Mouse (Mus musculus) C2C12 (cell line): ENCODE measurements around the gene Naip6. TPM values are rescaled to one million over a fixed set of nuclear protein-coding genes. Genes with fewer than 3 reads are reported as not detected.
"Not testable (repeated sequence)": the region's sequence is repeated elsewhere in the genome, so short reads cannot be mapped to it uniquely, and the experiment has no call there.

ENCODE experiments used
- H3K27me3 ChIP-seq: one replicate; pipeline ENCODE4 v1.6.1; 2011; ENCODE audit not compliant: control insufficient read depth, insufficient read depth, insufficient read length
- H3K36me3 ChIP-seq: one replicate; pipeline ENCODE4 v1.6.1; 2011; ENCODE audit not compliant: control insufficient read depth, insufficient read depth
- H3K4me3 ChIP-seq: one replicate; pipeline ENCODE4 v1.5.1; 2011; ENCODE audit warnings: mild to moderate bottlenecking, control low read depth; ENCODE audit not compliant: poor library complexity, insufficient read depth, severe bottlenecking
- H3K79me2 ChIP-seq: one replicate; pipeline ENCODE4 v1.6.1; 2011; ENCODE audit not compliant: control insufficient read depth, insufficient read depth
- H3K79me3 ChIP-seq: one replicate; pipeline ENCODE4 v1.6.1; 2011; ENCODE audit warnings: low read depth, control low read depth
- H3ac ChIP-seq: one replicate; pipeline ENCODE3; 2011; ENCODE audit warnings: low read depth; ENCODE audit not compliant: control insufficient read depth, insufficient read length
- CEBPB ChIP-seq: IDR thresholded peaks from one replicate; pipeline ENCODE4 v1.6.1; 2011; ENCODE audit warnings: low read depth, mild to moderate bottlenecking, control low read depth, moderate library complexity
- CTCF ChIP-seq: IDR thresholded peaks from one replicate; pipeline ENCODE4 v1.5.1; 2011; ENCODE audit not compliant: control insufficient read depth, insufficient read depth, insufficient read length
- FOSL1 ChIP-seq: IDR thresholded peaks from one replicate; pipeline ENCODE4 v1.8.0; 2011; ENCODE audit warnings: mild to moderate bottlenecking, low read length; ENCODE audit not compliant: poor library complexity, insufficient read depth, severe bottlenecking
- MAX ChIP-seq: IDR thresholded peaks from one replicate; pipeline ENCODE4 v1.6.1; 2011; ENCODE audit warnings: mild to moderate bottlenecking, control low read depth
- MYOD1 ChIP-seq: IDR thresholded peaks from one replicate; pipeline ENCODE4 v1.6.1; 2011; ENCODE audit warnings: low read depth; ENCODE audit not compliant: control insufficient read depth, insufficient read length
- MYOG ChIP-seq: IDR thresholded peaks from one replicate; pipeline ENCODE4 v1.6.1; 2011; ENCODE audit not compliant: control insufficient read depth, insufficient read length; ENCODE audit errors: extremely low read depth
- USF1 ChIP-seq: IDR thresholded peaks from one replicate; pipeline ENCODE4 v1.6.1; 2011; ENCODE audit warnings: low read depth, mild to moderate bottlenecking, control low read depth, moderate library complexity
- long read RNA-seq, 2 experiments: library from polyadenylated mRNA; unstranded; transcript quantifications; one replicate each; pipeline ENCODE4 v2.0.0; 2019 to 2020
- polyA plus RNA-seq: library from polyadenylated mRNA; unstranded; fragments of >200 nt; fragmentation: generic; extraction: Trizol; gene quantifications from one replicate; pipeline ENCODE4 v1.2.1, GENCODE M21; 2012; ENCODE audit warnings: missing spikeins

Naip6 gene
- polyA plus RNA-seq: 0.05 TPM
- long read RNA-seq, experiment 1: 0 reads
- long read RNA-seq, experiment 2: 0 reads

DNA sequence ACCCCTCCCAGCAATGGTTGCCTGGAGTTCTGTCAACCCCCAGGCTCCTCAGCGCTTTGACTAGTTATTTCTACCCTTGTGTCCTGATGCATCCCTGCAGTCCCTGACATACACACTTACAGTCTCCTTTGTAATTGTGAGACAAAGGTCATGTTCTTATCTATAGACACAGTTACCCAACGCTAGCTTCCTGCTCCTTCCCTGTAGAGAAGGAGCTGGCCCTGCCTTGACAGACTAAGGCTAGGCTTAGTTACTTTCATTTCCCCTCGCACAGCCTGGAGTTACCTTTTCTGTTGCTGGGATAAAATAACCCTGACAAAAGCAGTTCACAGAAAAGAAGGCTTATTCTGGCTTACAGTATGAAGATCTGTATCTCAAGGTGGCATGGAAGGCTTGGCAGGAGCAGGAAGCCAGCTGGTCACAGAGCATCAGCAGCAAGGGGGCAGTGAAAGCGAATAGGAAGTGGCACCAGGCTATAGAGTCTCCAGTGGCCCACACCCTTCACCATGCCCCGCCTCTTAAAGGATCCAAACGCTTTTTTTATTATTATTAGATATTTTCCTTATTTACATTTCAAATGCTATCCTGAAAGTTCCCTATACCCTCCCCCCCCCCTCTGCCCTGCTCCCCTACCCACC, at the start of gene Naip6:
TSS of gene Naip6 (minus strand) at position 419 of the 638 bp plus-strand sequence.
- H3K36me3 ChIP-seq, H3K4me3 ChIP-seq, H3K27me3 ChIP-seq, H3K79me3 ChIP-seq, H3ac ChIP-seq, H3K79me2 ChIP-seq: not testable (repeated sequence)

GRCm38 (mm10) chr13:100352315-100352714, 34.8 kb upstream of the Naip6 start:
- H3K27me3 ChIP-seq, H3K79me2 ChIP-seq, H3K4me3 ChIP-seq, H3K79me3 ChIP-seq, H3ac ChIP-seq, H3K36me3 ChIP-seq: not testable (repeated sequence)

- H3K27me3 ChIP-seq, H3K36me3 ChIP-seq, H3K4me3 ChIP-seq, H3K79me2 ChIP-seq, H3ac ChIP-seq, H3K79me3 ChIP-seq: not testable (repeated sequence)
These were observed 32.2 kb upstream of the Naip6 start for GRCm38 (mm10) chr13:100349510-100350173.

DNA sequence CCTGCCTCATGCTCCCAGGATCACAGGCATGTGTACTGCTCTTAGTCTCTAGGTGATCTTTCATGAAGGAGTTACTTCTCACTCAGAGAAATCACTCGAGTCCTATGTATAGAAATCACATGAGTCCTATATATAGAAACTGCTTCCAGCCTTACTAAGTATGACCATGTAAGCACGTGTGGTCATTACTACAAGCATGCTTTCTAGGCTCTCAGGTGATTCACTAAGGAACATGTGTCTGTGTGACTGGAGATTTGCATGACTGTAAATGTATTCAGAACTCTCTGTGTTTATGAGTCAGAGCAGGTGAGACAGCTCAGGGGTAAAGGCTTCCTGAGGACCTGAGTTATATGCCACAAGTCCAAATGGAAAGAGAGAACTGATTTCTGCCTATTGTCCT, 24.3 kb upstream of the Naip6 start:
- Histone ChIP-seq H3K79me2 (no peaks in the 10 kb centered on the region), H3K79me3 (no peaks in the 10 kb centered on the region), H3ac (no peak overlapping the region), H3K4me3 (no peak overlapping the region), H3K27me3 (no peaks in the 10 kb centered on the region), H3K36me3 (no peaks in the 10 kb centered on the region)
- TF ChIP-seq FOSL1 (no peak), CEBPB (no peak), CTCF (no peak), USF1 (no peak), MAX (no peak), MYOD1 (no peak), MYOG (no peak)

- H3K79me2 ChIP-seq, H3K36me3 ChIP-seq, H3K4me3 ChIP-seq, H3K79me3 ChIP-seq, H3K27me3 ChIP-seq, H3ac ChIP-seq: not testable (repeated sequence)
These were observed 14.3 kb upstream of the Naip6 start for GRCm38 (mm10) chr13:100331728-100332127.

GRCm38 (mm10) chr13:100328899-100329298, 11.4 kb upstream of the Naip6 start:
- H3K27me3 ChIP-seq, H3K79me2 ChIP-seq, H3K4me3 ChIP-seq, H3K36me3 ChIP-seq, H3ac ChIP-seq, H3K79me3 ChIP-seq: not testable (repeated sequence)

DNA sequence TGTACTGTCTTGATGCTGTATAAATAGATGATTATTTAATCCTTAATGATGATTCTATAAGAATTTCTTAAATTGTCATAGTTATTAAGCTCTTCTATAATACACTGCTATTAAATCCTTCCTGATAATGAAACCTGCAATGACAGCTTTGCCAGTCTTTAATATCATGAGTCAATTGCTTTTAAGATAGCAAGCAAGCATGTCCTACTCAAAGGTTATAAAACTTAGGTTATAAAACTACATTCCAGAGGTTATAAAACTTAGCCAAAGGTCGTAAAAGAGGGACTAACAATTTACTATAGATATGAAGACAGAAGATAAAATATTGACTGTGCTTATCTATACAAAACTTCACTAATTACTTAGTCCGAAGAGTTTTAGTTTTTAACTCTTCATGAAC, 10.6 kb upstream of the Naip6 start:
- H3K4me3 ChIP-seq, H3K27me3 ChIP-seq, H3K36me3 ChIP-seq, H3ac ChIP-seq, H3K79me2 ChIP-seq, H3K79me3 ChIP-seq: not testable (repeated sequence)

GRCm38 (mm10) chr13:100322266-100322837, 4.9 kb upstream of the Naip6 start:
- H3K79me2 ChIP-seq, H3K79me3 ChIP-seq, H3K4me3 ChIP-seq, H3K36me3 ChIP-seq, H3K27me3 ChIP-seq, H3ac ChIP-seq: not testable (repeated sequence)
